Mouse (Mus musculus) v-Abl transformed pro-B cells (cell line): ENCODE results near the gene Itgal.

Experiments
- in situ Hi-C, 2 experiments: fragments of 400-800 bp; cut with MboI; formaldehyde crosslinking; loops; one replicate each; pipeline ENCODE4 v1.15.1; 2025; ENCODE audit not compliant: unreplicated experiment in 2 of 2

Itgal gene

DNA sequence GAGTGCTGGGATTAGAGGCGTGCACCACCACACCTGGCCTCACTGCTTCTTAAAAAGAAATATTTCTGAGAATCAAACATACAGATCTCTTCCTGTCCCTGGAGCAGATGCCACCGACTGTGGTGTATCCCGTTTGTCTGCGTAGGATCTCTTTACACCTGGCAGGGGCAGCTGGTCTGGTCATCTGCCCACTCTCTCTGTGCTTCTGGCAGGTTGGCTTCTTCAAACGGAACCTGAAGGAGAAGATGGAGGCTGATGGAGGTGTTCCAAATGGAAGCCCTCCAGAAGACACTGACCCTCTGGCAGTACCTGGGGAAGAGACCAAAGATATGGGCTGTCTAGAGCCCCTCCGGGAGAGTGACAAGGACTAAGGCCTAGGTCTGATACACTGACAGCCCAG is 37.2 kb downstream of the Itgal start:
- in situ Hi-C loops, result no loop called here

GRCm38 (mm10) chr7:127335604-127336003 is 39.5 kb downstream of the Itgal start:
- in situ Hi-C loops, result loop anchor here in 1 of 2 experiments (5.0 kb wide), 1 partner anchor 73 kb away; the partner anchor contains the start of gene Dctpp1

- in situ Hi-C loops, result loop anchor here in 1 of 2 experiments (5.0 kb wide), 1 partner anchor 75 kb away; the partner anchor contains the start of gene Dctpp1
Measured at GRCm38 (mm10) chr7:127337636-127338035, 41.6 kb downstream of the Itgal start.

- in situ Hi-C loops, result loop anchor here (5.0 to 10.0 kb wide), 4 partner anchors 34 to 854 kb away; partner anchors contain the start of genes Dctpp1 (in 1 of the 2), Tufm (in 1 of the 2) and Zfp629 (in 1 of the 2)
Measured at GRCm38 (mm10) chr7:127341356-127341755, 45.3 kb downstream of the Itgal start.

GRCm38 (mm10) chr7:127341861-127342260 is 45.8 kb downstream of the Itgal start:
- in situ Hi-C loops, result loop anchor here (5.0 to 10.0 kb wide), 4 partner anchors 35 to 855 kb away; partner anchors contain the start of genes Dctpp1 (in 1 of the 2), Tufm (in 1 of the 2) and Zfp629 (in 1 of the 2)

DNA sequence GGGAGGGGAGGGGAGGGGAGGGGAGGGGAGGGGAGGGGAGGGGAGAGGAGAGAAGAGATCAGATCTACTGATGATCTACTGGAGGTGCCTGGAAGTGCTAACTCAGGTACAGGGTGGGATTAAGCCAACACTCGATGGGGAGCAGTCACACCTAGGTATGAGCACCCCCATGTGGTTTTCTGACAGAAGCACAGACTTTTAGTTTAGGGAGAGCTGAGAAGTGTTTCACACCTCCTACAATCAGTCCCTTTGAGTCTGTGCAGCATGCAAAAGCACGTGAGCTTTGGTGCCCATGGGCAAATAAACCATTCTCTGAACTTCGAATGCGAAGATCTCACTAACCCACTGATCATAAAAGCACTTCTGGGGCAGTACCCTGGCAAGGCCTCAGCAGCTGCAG is 46.3 kb downstream of the Itgal start:
- in situ Hi-C loops, result loop anchor here (5.0 to 10.0 kb wide), 4 partner anchors 35 to 855 kb away; partner anchors contain the start of genes Dctpp1 (in 1 of the 2), Tufm (in 1 of the 2) and Zfp629 (in 1 of the 2)

GRCm38 (mm10) chr7:127342888-127343287 is 46.8 kb downstream of the Itgal start:
- in situ Hi-C loops, result loop anchor here (5.0 to 10.0 kb wide), 4 partner anchors 36 to 856 kb away; partner anchors contain the start of genes Dctpp1 (in 1 of the 2), Tufm (in 1 of the 2) and Zfp629 (in 1 of the 2)

DNA sequence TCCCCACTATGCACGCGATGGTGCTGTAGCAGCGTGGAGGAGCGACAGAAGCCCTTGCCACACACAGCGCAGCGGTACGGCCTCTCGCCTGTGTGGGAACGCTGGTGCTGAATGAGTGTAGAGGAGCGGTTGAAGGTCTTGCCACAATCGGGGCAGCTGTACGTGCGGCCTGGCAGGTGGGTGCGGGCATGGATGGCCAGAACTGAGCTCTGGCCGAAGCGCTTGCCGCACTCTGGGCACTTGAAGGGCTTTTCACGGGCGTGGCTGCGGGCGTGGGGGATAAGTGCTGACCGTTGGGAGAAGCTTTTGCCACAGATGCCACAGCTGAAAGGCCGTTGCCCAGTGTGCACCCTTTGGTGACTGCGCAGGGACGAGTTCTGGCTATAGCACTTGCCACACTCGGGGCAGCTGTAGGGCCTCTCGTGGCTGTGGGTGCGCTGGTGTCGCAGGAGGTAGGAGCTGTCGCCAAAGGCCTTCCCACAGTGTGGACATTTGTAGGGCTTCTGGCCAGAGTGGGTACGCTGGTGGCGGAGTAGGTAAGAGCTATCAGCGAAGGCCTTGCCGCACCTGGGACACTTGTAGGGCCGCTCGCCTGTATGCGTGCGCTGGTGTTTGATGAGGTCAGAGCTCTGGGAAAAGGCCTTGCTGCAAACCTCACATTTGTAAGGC is 47.4 kb downstream of the Itgal start:
- in situ Hi-C loops, result loop anchor here (5.0 to 10.0 kb wide), 4 partner anchors 36 to 856 kb away; partner anchors contain the start of genes Dctpp1 (in 1 of the 2), Tufm (in 1 of the 2) and Zfp629 (in 1 of the 2)

DNA sequence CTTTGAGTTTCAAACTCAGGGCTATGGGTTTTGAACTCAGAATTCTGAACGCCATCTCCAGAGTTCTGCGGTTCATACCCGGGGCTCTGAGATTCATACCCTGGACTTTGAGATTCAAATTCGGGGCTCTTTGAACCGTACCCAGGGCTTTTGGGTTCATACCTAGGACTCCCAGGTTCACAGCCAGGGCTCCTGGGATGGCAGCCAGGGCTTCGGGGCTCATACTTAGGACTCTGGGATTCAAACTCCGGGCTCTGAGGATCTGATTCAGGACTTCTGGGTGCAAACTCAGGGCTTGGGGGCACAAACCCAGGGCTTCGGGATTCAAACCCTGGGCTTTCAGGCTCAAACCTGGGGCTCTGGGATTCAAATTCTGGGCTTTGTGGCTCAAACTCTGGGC is 48.3 kb downstream of the Itgal start:
- in situ Hi-C loops, result loop anchor here (5.0 to 10.0 kb wide), 4 partner anchors 37 to 857 kb away; partner anchors contain the start of genes Dctpp1 (in 1 of the 2), Tufm (in 1 of the 2) and Zfp629 (in 1 of the 2)

GRCm38 (mm10) chr7:127345092-127345491 is 49.0 kb downstream of the Itgal start:
- in situ Hi-C loops, result loop anchor here in 1 of 2 experiments (10.0 kb wide), 1 partner anchor 270 kb away; the partner anchor contains the start of gene Zfp629

GRCm38 (mm10) chr7:127345512-127346325 is 49.7 kb downstream of the Itgal start, which contains the start of gene Zfp768:
Gene Zfp768 (minus strand): TSS chr7:127345589.
- in situ Hi-C loops, result loop anchor here in 1 of 2 experiments (10.0 kb wide), 1 partner anchor 269 kb away; the partner anchor contains the start of gene Zfp629

DNA sequence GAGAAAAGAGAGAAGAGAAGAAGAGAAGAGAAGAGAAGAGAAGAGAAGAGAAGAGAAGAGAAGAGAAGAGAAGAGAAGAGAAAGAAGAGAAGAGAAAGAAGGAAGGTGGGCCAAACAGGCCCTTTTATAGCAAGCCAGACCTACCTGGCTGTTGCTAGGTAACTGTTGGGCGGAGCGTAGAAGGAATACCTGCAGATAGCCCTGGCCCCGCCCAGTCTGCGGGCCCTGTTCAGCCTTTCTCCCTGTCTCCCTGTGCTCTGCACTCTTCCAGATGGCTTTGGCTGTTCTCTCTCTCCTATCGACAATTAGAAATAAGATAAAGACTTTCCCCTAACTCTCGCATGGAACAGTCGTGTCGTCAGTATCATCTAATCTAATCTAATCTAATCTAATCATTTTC is 50.6 kb downstream of the Itgal start:
- in situ Hi-C loops, result loop anchor here in 1 of 2 experiments (10.0 kb wide), 1 partner anchor 268 kb away; the partner anchor contains the start of gene Zfp629

DNA sequence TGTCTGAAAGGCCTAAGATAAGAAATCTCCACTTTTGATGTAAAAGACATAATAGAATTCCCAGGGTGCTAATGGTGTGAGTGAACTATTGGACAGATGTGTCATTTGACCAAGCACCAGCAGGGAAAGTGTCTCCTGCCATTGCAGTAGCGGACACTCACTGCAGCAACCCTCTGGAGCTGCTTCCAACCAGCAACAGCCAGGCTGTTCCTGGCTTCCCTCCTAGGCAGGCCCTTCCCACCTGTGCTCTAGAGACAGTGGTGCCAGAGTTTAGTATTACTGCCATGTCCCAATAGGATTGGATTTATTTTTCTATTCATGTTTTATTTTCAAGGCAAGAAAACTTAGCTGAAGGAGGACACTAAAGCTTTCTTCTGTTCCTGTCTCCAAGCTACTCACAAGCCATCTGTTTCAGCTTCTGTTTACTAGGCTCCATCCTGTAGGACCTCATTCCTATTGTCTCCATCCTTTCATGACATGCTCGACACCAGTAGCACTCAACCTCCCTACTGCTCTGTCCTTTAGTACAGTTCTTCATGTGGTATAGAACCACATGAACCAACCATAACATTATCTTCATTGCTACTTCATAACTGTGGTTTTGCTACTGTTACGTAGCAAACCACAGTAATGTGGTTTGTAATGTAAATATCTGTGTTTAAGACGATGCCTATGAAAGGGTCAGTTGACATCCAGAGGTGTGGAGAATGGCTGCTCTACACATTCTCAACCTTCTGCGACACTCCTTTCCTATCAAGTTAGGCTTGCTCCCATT is 55.4 kb downstream of the Itgal start:
- in situ Hi-C loops, result loop anchor here in 1 of 2 experiments (25.0 kb wide), 1 partner anchor 1361 kb away; no protein-coding TSS in a partner anchor

DNA sequence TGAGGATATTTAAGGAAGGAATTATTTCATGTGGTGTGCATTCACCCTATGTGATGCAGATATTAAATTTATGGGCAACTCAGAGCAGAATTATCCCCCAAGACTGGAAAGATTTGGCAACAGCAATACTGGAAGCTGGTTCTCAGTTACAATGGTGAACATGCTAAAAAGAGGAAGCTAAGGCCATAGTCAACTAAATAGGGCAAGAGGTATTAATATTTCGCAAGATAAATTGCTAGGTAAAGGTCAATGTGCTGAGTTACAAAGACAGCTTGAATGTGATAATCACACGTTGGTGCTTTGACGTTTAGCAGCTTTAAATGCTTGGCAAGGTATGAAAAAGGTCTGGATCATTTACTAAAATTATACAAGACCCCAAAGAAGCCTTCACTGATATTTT is 59.7 kb downstream of the Itgal start:
- in situ Hi-C loops, result loop anchor here in 1 of 2 experiments (25.0 kb wide), 1 partner anchor 1357 kb away; no protein-coding TSS in a partner anchor

DNA sequence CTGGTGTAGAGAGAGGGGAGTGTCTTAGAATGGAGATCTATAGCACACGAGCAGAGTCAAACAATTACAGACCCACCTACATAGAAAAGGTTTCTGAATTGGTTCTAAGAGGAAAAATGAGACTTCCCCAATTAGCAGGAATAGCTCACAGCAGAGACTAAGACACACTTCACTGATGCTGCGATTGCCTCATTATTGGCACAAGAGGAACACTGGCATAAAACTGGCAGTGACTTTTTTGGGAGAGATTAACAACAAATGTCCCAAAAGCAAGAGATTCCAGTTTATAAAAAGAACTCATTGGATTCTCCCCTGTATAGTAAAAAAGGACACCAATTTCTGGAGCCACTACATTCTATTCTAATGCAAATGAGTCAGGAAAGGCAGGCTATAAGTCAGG is 61.8 kb downstream of the Itgal start:
- in situ Hi-C loops, result loop anchor here in 1 of 2 experiments (25.0 kb wide), 1 partner anchor 1354 kb away; no protein-coding TSS in a partner anchor

DNA sequence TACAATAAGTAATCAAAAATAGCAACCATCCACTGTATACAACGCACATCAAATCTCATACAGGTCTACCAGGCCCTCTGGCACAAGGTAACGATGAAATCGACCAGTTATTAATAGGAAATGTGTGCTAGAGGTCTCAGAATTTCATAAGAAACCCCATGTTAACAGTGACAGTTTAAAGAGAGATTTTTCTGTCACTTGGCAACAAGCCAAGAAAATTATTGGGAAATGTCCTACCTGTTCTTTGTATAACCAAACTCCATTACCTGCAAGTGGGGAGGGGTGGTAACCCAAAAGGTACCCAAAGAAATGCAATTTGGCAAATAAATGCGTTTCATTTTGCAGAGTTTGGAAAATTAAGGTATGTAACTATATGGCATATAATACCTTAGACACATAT is 62.4 kb downstream of the Itgal start:
- in situ Hi-C loops, result loop anchor here in 1 of 2 experiments (25.0 kb wide), 1 partner anchor 1354 kb away; no protein-coding TSS in a partner anchor

- in situ Hi-C loops, result loop anchor here (5.0 to 25.0 kb wide), 4 partner anchors 115 to 1352 kb away; partner anchors contain the start of genes Fbrs (in 1 of the 2) and Prss36 (in 1 of the 2)
Measured at GRCm38 (mm10) chr7:127360265-127360664, 64.2 kb downstream of the Itgal start.

DNA sequence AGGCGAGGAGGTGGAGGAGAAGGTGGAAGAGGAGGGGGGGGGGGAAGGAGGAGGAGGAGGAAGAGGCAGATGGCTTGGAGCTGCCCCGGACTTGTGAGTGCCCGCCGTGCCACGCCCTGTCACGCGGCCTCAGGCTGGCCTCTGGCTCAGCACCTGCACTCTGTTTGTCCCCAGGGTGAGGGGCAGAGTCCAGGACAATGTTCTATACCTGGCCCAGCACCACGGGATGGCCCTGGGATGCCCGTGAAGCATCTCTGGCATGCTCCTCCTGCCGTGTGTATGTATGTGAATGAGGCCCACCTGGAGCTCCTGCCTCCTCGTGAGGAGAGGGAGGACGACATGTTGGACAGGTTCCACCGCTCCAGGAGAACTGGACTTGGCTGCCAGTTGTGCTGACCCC is 65.4 kb downstream of the Itgal start:
- in situ Hi-C loops, result loop anchor here (5.0 to 25.0 kb wide), 4 partner anchors 113 to 1351 kb away; partner anchors contain the start of genes Fbrs (in 1 of the 2) and Prss36 (in 1 of the 2)

DNA sequence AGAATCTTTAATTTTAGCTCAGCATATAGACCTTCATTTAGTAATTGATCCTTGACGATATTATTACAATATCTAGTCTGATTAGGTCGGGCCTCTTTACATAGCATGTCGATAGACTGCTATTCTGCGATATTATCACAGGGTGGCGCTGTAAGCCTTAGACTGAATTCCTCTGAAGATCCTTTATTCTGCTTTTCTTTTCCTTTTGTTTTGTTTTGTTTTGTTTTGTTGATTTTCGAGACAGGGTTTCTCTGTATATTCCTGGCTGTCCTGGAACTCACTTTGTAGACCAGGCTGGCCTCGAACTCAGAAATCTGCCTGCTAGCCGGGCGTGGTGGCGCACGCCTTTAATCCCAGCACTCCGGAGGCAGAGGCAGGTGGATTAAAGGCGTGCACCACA is 66.4 kb downstream of the Itgal start:
- in situ Hi-C loops, result loop anchor here (5.0 to 25.0 kb wide), 4 partner anchors 112 to 1350 kb away; partner anchors contain the start of genes Fbrs (in 1 of the 2) and Prss36 (in 1 of the 2)
